Mouse (Mus musculus) liver, embryonic 11.5 days (tissue): ENCODE results near the gene Vstm2l. TPM values are rescaled to one million over a fixed set of nuclear protein-coding genes. Genes with fewer than 3 reads are reported as not detected.

Experiments
- ATAC-seq: fragments of 200-750 bp; cut with Nextera tagmentation; replicated peaks from 2 replicates; pipeline ENCODE4 v1.8.0; 2017; ENCODE audit warnings: moderate number of reproducible peaks, mild to moderate bottlenecking, moderate TSS enrichment, moderate library complexity; ENCODE audit not compliant: low FRiP score
- DNase-seq: peaks from one replicate; pipeline ENCODE4 v3.0.0-alpha.2; 2017; ENCODE audit warnings: low spot score
- H3K27ac ChIP-seq: fragments of 300-500 bp; sonication (generic); 2 replicates; pipeline ENCODE4 v1.5.1; 2014; ENCODE audit warnings: mild to moderate bottlenecking, low read depth, low read length, control low read depth
- H3K27me3 ChIP-seq: fragments of 300-500 bp; sonication (generic); replicated peaks from 2 replicates; pipeline ENCODE4 v1.6.1; 2014; ENCODE audit warnings: low read length, mixed read lengths; ENCODE audit not compliant: control insufficient read depth, insufficient read depth
- H3K36me3 ChIP-seq: fragments of 300-500 bp; sonication (generic); 2 replicates; pipeline ENCODE4 v1.6.1; 2014; ENCODE audit warnings: mild to moderate bottlenecking, low read length, moderate library complexity, mixed read lengths; ENCODE audit not compliant: control insufficient read depth, insufficient read depth
- H3K4me1 ChIP-seq: fragments of 300-500 bp; sonication (generic); replicated peaks from 2 replicates; pipeline ENCODE4 v1.6.1; 2014; ENCODE audit warnings: low read length, mixed read lengths; ENCODE audit not compliant: control insufficient read depth, insufficient read depth
- H3K4me2 ChIP-seq: fragments of 300-500 bp; sonication (generic); 2 replicates; pipeline ENCODE4 v1.6.1; 2014; ENCODE audit warnings: mild to moderate bottlenecking, control low read depth, moderate library complexity
- H3K4me3 ChIP-seq: fragments of 300-500 bp; sonication (generic); 2 replicates; pipeline ENCODE4 v1.5.1; 2014; ENCODE audit warnings: low read depth, low read length, control low read depth
- H3K9ac ChIP-seq: fragments of 300-500 bp; sonication (generic); 2 replicates; pipeline ENCODE4 v1.6.1; 2014; ENCODE audit warnings: low read depth, low read length, control low read depth
- H3K9me3 ChIP-seq: fragments of 300-500 bp; sonication (generic); 2 replicates; pipeline ENCODE4 v1.6.1; 2016; ENCODE audit warnings: low read length, inconsistent platforms, mixed read lengths; ENCODE audit not compliant: control insufficient read depth
- WGBS: fragments of 180-500 bp; shearing (Covaris S2); extraction: QIAGEN DNeasy Blood & Tissue Kit; methylation state at CpG from one replicate; pipeline ENCODE4 v1.1.7; 2014; 5-methylcytosine and 5-hydroxymethylcytosine counted together
- polyA plus RNA-seq: library from polyadenylated mRNA; unstranded; fragments of >200 nt; fragmentation: Nextera tagmentation; extraction: Ambion mirVana; gene quantifications from 2 replicates; pipeline ENCODE4 v1.2.1, GENCODE M21; 2014

Vstm2l gene
- polyA plus RNA-seq, 1 experiment from 2014 or later, result 0.52 TPM

DNA sequence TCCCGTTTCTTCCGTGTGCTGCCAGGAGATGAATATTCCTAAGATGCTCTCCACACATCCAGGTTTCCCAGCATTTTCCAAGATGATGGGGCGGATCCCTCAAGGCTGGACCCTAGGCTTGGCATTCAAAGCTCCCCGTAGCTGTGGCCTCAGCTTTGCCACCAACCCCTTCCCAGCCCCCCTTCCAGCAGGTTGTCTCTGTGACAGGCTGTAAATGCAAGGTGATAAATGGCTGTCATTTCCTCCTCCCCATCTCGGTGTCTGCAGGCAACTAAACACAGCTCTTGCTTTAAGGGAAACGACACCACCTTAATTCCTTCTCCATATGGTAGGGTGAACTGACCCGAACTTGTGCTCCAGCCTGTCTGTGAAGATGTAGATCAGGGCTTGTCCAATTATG is 61.1 kb downstream of the Vstm2l start:
- no peak overlapping the region for H3K27ac ChIP-seq
- H3K9me3 ChIP-seq, result no peaks in the 10 kb centered on the region
- H3K9ac ChIP-seq, result no peak overlapping the region
- H3K4me3 ChIP-seq, result no peak overlapping the region
- no peak for DNase-seq
- 6% methylated on average over 7 of the region's 7 CpGs for WGBS
- no peaks in the 10 kb centered on the region for H3K4me1 ChIP-seq
- H3K4me2 ChIP-seq, result no peak overlapping the region
- peaks cover 31% of the 10 kb centered on the region for H3K27me3 ChIP-seq
- ATAC-seq, result no peak
- H3K36me3 ChIP-seq, result no peaks in the 10 kb centered on the region

DNA sequence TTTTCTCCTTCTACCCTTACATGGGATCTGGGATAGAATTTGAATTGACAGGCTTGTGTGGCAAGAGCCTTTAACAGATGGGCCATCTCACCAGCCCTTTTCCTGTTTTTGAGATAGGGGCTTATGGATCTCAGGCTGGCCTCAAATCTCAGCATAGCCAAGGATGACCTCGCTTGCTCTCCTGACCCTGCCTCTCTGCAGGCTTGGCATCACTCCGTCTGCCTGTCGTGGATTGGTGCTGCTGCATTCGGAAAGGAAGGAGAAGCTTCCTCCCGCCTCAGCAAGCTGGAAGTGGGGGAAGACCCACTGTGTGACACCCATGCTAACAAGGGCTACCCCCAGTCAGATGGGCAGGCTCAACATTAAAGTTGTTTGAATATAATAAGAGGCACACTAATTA is 64.8 kb downstream of the Vstm2l start:
- Histone ChIP-seq H3K9me3 (no peaks in the 10 kb centered on the region), H3K36me3 (no peaks in the 10 kb centered on the region), H3K27ac (no peak overlapping the region), H3K4me3 (no peak overlapping the region), H3K4me1 (no peaks in the 10 kb centered on the region), H3K27me3 (peaks cover 22% of the 10 kb centered on the region), H3K9ac (no peak overlapping the region), H3K4me2 (no peak overlapping the region)
- WGBS, result 55% methylated on average over 5 of the region's 5 CpGs
- DNase-seq, result no peak
- ATAC-seq, result no peak

DNA sequence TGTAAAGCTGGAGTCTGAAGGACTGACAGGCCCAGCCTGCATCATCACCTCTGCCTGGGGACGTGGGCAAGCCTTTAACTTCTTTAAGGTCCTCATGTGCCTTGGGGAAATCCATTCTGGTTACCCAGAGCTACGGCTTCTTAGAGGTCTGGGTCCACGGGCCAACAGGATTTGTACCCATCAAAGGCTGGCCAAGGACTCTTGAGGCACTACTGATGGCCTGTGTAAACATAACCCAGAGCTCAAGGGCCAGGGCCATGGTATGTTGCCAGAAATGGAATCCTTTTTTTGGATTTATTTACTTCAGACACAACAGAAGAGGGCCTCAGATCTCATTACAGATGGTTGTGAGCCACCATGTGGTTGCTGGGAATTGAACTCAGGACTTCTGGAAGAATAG is 68.3 kb downstream of the Vstm2l start:
- H3K9ac ChIP-seq, result no peak overlapping the region
- no peaks in the 10 kb centered on the region; the same call in 1 of the 2 replicates for H3K36me3 ChIP-seq
- no peak overlapping the region for H3K27ac ChIP-seq
- H3K9me3 ChIP-seq, result no peaks in the 10 kb centered on the region
- no peak overlapping the region for H3K4me2 ChIP-seq
- 89% methylated on average over 3 of the region's 3 CpGs for WGBS
- no peaks in the 10 kb centered on the region for H3K4me1 ChIP-seq
- H3K27me3 ChIP-seq, result no peaks in the 10 kb centered on the region
- no peak overlapping the region for H3K4me3 ChIP-seq
- DNase-seq (no peak), ATAC-seq (no peak)

DNA sequence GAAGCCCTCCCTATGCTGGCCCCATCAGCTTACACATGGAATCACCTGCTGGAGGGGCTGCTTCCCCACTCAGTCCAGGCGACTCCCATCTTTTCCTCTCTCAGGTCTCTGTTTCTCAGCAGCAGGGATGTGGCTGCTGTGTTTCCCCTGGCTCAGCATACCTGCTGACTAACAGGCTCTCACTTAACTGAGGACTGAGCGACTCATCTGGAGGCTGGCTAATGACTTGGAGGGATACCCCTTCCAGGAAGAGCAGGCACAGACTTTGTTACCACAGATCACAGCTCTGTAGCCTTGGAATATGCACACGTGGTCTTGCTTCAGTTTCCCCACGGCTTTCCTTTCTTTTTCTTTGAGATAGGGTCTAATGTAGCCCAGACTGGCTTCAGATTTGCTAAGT is 68.8 kb downstream of the Vstm2l start:
- DNase-seq (no peak), ATAC-seq (no peak)
- Histone ChIP-seq H3K9me3 (no peaks in the 10 kb centered on the region), H3K4me3 (no peak overlapping the region), H3K27ac (no peak overlapping the region), H3K4me1 (no peaks in the 10 kb centered on the region), H3K4me2 (no peak overlapping the region), H3K36me3 (no peaks in the 10 kb centered on the region; the same call in 1 of the 2 replicates), H3K9ac (no peak overlapping the region), H3K27me3 (no peaks in the 10 kb centered on the region)
- WGBS, result 84% methylated on average over 4 of the region's 4 CpGs

DNA sequence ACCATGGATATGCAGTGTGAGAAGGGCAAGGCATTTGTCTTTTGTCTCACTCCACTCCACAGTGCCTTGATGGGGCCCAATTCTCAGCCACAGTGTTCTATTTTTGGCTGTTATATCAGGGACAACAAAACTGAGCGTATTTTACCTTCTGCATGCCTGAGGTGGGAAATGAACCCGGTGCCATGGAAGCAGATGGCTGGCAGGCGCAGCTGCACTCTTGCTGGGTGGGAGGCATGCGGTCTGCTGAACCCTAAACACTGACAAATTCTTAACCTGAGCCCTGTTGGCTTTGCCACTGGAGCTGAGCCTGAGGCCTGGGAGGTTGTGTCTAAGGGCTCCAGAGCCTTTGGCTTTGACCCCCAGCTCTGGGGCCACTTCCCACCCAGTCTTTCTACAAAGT is 71.2 kb downstream of the Vstm2l start:
- no peak for ATAC-seq
- H3K27me3 ChIP-seq, result no peaks in the 10 kb centered on the region
- peaks cover under 1% of the 10 kb centered on the region; the same call in 1 of the 2 replicates for H3K36me3 ChIP-seq
- DNase-seq, result no peak
- no peak overlapping the region for H3K9ac ChIP-seq
- H3K27ac ChIP-seq, result no peak overlapping the region
- 0 out of 2 replicates have a peak, but pooled peaks cover 3% of the 10 kb centered on the region for H3K4me1 ChIP-seq
- WGBS, result 80% methylated on average over 4 of the region's 4 CpGs
- no peaks in the 10 kb centered on the region for H3K9me3 ChIP-seq
- no peak overlapping the region for H3K4me3 ChIP-seq
- H3K4me2 ChIP-seq, result no peak overlapping the region

DNA sequence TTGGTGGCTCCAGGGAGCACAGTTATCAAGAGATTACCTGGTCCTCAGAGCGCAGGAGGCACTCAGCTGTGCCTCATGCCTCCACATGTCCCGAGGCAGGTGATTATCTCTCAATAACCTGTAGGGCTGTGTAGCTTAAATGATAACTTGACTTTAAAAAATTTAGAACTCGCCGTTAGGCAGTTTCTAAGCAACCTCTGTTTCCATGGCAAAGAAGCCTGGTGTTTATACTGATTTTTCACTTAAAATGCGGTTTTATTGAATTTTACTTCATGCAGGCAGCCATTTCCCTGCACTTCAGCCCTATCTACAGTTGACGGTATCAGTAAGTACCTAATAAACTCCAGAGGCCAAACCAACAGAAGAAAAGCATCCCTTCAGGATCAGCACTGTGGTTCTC is 71.8 kb downstream of the Vstm2l start:
- no peak for ATAC-seq

DNA sequence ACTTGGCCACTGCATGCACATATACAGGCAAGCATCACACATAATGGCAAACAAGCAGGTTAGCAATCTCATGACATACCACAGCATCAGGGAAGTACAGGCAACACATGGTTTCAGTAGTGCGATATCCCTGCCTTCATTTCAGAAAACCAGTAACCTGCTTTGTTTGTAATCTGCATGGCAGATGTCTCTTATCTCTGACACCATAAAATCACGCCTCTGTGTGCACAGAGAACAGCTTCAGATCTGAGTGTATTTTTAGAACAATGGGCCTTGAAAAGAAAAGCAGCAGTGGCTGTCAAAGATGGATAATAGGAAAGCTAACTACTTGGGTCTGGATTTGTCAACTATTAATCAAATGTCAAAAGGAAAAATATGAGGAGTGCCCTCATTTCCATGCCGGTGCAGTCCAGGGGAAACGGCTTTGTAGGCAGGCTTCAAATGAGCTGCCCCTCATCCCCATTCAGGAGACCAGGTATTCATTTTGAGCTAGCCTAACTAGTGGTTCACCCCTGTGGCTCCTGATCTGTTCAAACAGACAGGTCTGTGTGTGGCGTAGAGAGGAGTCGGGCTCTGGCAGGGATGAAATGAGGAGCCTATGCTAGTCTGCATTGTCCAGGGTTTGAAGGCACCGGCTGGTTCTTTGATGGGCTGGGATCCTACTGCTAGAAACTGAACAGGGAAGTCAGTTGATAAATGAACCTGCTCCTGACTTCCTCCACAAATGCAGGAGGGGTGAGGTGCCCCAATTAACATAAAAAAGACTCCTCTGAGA is 74.2 kb downstream of the Vstm2l start:
- ATAC-seq (no peak), DNase-seq (no peak)
- 0 out of 2 replicates have a peak, but pooled peaks cover 3% of the 10 kb centered on the region for H3K4me1 ChIP-seq
- H3K27me3 ChIP-seq, result no peaks in the 10 kb centered on the region
- H3K4me3 ChIP-seq, result no peak overlapping the region
- H3K4me2 ChIP-seq, result no peak overlapping the region
- H3K36me3 ChIP-seq, result peaks cover 15% of the 10 kb centered on the region; the same call in 1 of the 2 replicates
- WGBS, result 74% methylated on average over 7 of the region's 7 CpGs
- no peaks in the 10 kb centered on the region for H3K9me3 ChIP-seq
- no peak overlapping the region for H3K9ac ChIP-seq
- no peak overlapping the region for H3K27ac ChIP-seq

More for the DNA sequence above, 71.8 kb downstream of the Vstm2l start:
- Histone ChIP-seq H3K4me1 (0 out of 2 replicates have a peak, but pooled peaks cover 3% of the 10 kb centered on the region), H3K9ac (no peak overlapping the region), H3K27ac (no peak overlapping the region), H3K9me3 (no peaks in the 10 kb centered on the region), H3K36me3 (peaks cover 2% of the 10 kb centered on the region; the same call in 1 of the 2 replicates), H3K4me3 (no peak overlapping the region), H3K4me2 (no peak overlapping the region), H3K27me3 (no peaks in the 10 kb centered on the region)
- no peak for DNase-seq
- WGBS, result 77% methylated on average over 6 of the region's 6 CpGs

DNA sequence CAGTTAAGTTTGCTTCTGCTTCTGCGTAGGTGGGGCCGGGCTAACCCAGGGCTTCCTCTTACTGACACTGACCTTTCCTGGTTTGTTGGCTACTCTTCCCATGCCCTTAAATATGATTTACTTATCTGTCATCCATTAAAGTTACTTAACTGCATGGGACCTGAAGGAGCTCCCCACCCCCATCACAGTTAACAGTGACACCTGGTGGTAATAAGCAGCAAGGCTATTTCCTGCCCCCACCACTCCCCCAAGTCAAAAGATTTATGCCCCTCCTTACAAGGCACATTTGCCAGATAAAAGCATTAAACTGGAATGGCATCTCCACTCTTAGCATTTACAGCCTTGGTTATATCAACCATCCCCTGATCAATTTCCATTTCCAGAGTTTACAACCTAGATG is 75.5 kb downstream of the Vstm2l start:
- ATAC-seq (no peak), DNase-seq (no peak)
- Histone ChIP-seq H3K9me3 (no peaks in the 10 kb centered on the region), H3K9ac (no peak overlapping the region), H3K27ac (no peak overlapping the region), H3K36me3 (peaks cover 15% of the 10 kb centered on the region; the same call in 1 of the 2 replicates), H3K4me3 (no peak overlapping the region), H3K4me2 (no peak overlapping the region), H3K27me3 (no peaks in the 10 kb centered on the region), H3K4me1 (0 out of 2 replicates have a peak, but pooled peaks cover 3% of the 10 kb centered on the region)
- 81% methylated on average over 2 of the region's 2 CpGs for WGBS

DNA sequence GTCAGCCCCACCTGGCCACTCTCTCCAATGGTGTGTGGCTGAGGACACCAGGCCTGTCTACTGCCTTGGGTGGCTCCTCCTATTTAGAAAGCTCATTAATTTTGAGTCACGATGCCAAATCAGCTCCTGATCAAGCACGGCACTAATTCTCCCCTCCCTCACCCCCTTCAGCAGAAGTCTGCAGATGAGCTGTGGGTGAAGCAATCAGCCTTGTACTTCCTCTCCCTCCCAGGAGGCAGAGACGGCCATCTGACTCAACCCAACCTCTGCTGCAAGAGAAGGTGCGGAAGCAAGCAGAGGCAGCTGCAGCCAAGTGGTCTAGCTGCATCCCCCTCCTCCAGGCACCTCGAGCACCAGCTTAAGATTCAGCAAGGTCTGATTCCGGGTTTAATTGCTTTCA is 76.6 kb downstream of the Vstm2l start:
- H3K9ac ChIP-seq, result no peak overlapping the region
- no peak overlapping the region for H3K4me2 ChIP-seq
- H3K27me3 ChIP-seq, result no peaks in the 10 kb centered on the region
- WGBS, result 54% methylated on average over 6 of the region's 6 CpGs
- no peak overlapping the region for H3K4me3 ChIP-seq
- DNase-seq (no peak), ATAC-seq (no peak)
- no peaks in the 10 kb centered on the region for H3K9me3 ChIP-seq
- 0 out of 2 replicates have a peak, but pooled peaks cover 3% of the 10 kb centered on the region for H3K4me1 ChIP-seq
- peaks cover 18% of the 10 kb centered on the region; the same call in 1 of the 2 replicates for H3K36me3 ChIP-seq
- no peak overlapping the region for H3K27ac ChIP-seq
